In genomic region chr5:113565858-113566257, GRCm38 (mm10) we compare ENCODE assay signal across 17 mouse cellular contexts.
A peak's percentile ranks its signal among the peaks of the same experiment; 100 is the strongest.
DNase-seq lines count a peak whose midpoint lies in the region; ATAC-seq and TF ChIP-seq lines count a peak whose summit lies in the region.
"Had no signal": no experiment of that assay in that cellular context is flagged by ENCODE, and none has a peak within 500 bp of the region (broad histone marks: within the 10 kb centered on the region; RNA-seq: fewer than 3 reads in every experiment).

No protein-coding gene starts in this region.

- H3K4me3 ChIP-seq in cerebellum, adult 2 months (replicated peaks; ENCODE audit: insufficient read depth, low read depth, low read length) = no peak overlapping the region
- peak overlapping the region; percentile 49; the same call in 1 of the 2 replicates for H3K4me3 ChIP-seq in E14TG2a.4 (replicated peaks; ENCODE audit: low read length)
- H3K4me3 ChIP-seq: embryonic facial prominence, embryonic 13.5 days; embryonic facial prominence, embryonic 15.5 days; erythroblast, embryonic 14.5 days; forebrain, embryonic 10.5 days; forebrain, embryonic 12.5 days had no signal

- peak in 1 of 2 experiments; percentile 60 for DNase-seq in cerebellum, adult 2 months
- DNase-seq in cerebellum, postnatal 10 days = no peak
- DNase-seq in ES-CJ7 (ENCODE audit: low read depth, low spot score) = peak; percentile 32
- DNase-seq in ZHBTc4 (ENCODE audit: low read depth, low spot score) = peak; percentile 47
- DNase-seq in adipocyte (ENCODE audit: low spot score) = no peak
- DNase-seq: adrenal gland, adult 8-10 months; adrenal gland, postnatal 14 days; embryo, embryonic 11 days had no signal

- no peak for TF ChIP-seq POLR2A in cerebellum, adult 2 months (IDR thresholded peaks at IDR 0.05; ENCODE audit: borderline replicate concordance, insufficient read depth, low read length)

- H3K27me3 ChIP-seq in cerebellum, adult 2 months (ENCODE audit: control insufficient read depth, insufficient read depth, low read length) = no peaks in the 10 kb centered on the region
- H3K27me3 ChIP-seq in E14TG2a.4 (ENCODE audit: insufficient read depth, low read length) = peaks cover 9% of the 10 kb centered on the region; the same call in 1 of the 2 replicates
- H3K27me3 ChIP-seq: embryonic facial prominence, embryonic 13.5 days; embryonic facial prominence, embryonic 15.5 days had no signal

- H3K27ac ChIP-seq in cerebellum, adult 2 months (ENCODE audit: insufficient read depth, low read length) = peak overlapping the region; percentile 95
- H3K27ac ChIP-seq: embryonic facial prominence, embryonic 13.5 days; embryonic facial prominence, embryonic 15.5 days; forebrain, embryonic 10.5 days; forebrain, embryonic 12.5 days had no signal

- no peak for ATAC-seq in megakaryocyte progenitor cell, adult 5-6 weeks (replicated peaks; ENCODE audit: poor library complexity)
- ATAC-seq: forebrain, embryonic 14.5 days; forebrain, embryonic 16.5 days had no signal

- TF ChIP-seq CTCF in cerebellum, adult 2 months (IDR thresholded peaks at IDR 0.05; ENCODE audit: borderline replicate concordance, insufficient read depth, low read depth, low read length) = no peak
- TF ChIP-seq CTCF in E14TG2a.4 (conservative IDR thresholded peaks at IDR 0.05; ENCODE audit: low read length) = no peak

- WGBS in cerebellum, adult 2 months = 16% methylated on average over 12 of the region's 12 CpGs

- H3K9me3 ChIP-seq in E14TG2a.4 (ENCODE audit: low read length) = no peaks in the 10 kb centered on the region
- H3K9me3 ChIP-seq: embryonic facial prominence, embryonic 15.5 days; forebrain, embryonic 10.5 days; forebrain, embryonic 12.5 days had no signal

- H3K36me3 ChIP-seq in E14TG2a.4 (ENCODE audit: insufficient read depth, low read length) = peaks cover 4% of the 10 kb centered on the region
- H3K36me3 ChIP-seq: embryonic facial prominence, embryonic 13.5 days; embryonic facial prominence, embryonic 15.5 days; forebrain, embryonic 10.5 days; forebrain, embryonic 12.5 days had no signal

- H3K4me1 ChIP-seq in cerebellum, adult 2 months (ENCODE audit: control insufficient read depth, insufficient read depth, low read length) = peaks cover 76% of the 10 kb centered on the region
- H3K4me1 ChIP-seq in E14TG2a.4 (replicated peaks; ENCODE audit: low read depth, low read length) = peaks cover 57% of the 10 kb centered on the region
- H3K4me1 ChIP-seq: embryonic facial prominence, embryonic 15.5 days had no signal

Comparison
In these comparisons a context has a peak if more than half of its experiments do, and no peak if none do; other contexts are left out.
1. DNase-seq: peak in ES-CJ7 (single experiment) and ZHBTc4 (single experiment); none in cerebellum, postnatal 10 days (0 of 2) and adipocyte (single experiment).